Mouse (Mus musculus): Measurements from ENCODE around the gene Megf6. TPM values are rescaled to one million over a fixed set of nuclear protein-coding genes. Genes with fewer than 3 reads are reported as not detected.

Megf6 gene
- polyA plus RNA-seq, 1 experiment from 2014 or later, result 30.3 TPM

DNA sequence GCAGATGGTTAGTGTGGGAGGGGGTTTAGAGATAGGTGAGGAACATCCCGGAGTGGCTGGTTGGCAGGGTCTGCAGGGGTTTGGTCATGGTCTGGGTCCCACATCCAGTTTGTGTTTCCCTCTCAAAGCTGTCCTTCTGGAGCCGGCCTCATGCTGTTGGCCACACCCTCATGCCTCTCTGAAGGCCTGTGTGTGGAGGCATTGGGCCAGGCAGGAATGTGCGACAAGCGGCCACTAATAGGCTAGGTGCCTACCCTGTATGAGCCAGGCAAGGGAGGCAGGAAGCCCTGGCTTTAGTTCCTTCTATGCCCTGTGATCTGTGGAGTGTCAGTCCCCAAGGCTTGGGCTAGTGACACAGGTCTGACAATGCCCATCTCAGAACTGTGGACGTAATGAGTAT is 14.5 kb downstream of the Megf6 start:
- DNase-seq (ENCODE audit: low spot score) (no peak), ATAC-seq (ENCODE audit: insufficient number of reproducible peaks, low FRiP score, low TSS enrichment, low read depth) (no peak)
- H3K4me2 ChIP-seq (ENCODE audit: low read depth, severe bottlenecking), result no peak overlapping the region
- no peak overlapping the region for H3K27ac ChIP-seq (replicated peaks; ENCODE audit: low read depth, low read length)
- no peaks in the 10 kb centered on the region for H3K9me3 ChIP-seq (ENCODE audit: control insufficient read depth, low read length)
- H3K9ac ChIP-seq (ENCODE audit: low read length), result no peak overlapping the region
- H3K27me3 ChIP-seq (ENCODE audit: control insufficient read depth, insufficient read depth, low read length), result no peaks in the 10 kb centered on the region
- H3K36me3 ChIP-seq (ENCODE audit: control insufficient read depth, insufficient read depth, low read length), result no peaks in the 10 kb centered on the region; the same call in 1 of the 2 replicates
- WGBS, result 73% methylated on average over 5 of the region's 5 CpGs
- no peak overlapping the region for H3K4me3 ChIP-seq (ENCODE audit: low read depth, low read length)
- no peaks in the 10 kb centered on the region for H3K4me1 ChIP-seq (ENCODE audit: control insufficient read depth, insufficient read depth, low read length)

GRCm38 (mm10) chr4:154186002-154186537 is 15.5 kb downstream of the Megf6 start:
- H3K4me2 ChIP-seq (ENCODE audit: low read depth, severe bottlenecking), result no peak overlapping the region
- no peak overlapping the region for H3K9ac ChIP-seq (ENCODE audit: low read length)
- no peaks in the 10 kb centered on the region for H3K27me3 ChIP-seq (ENCODE audit: control insufficient read depth, insufficient read depth, low read length)
- WGBS, result 48% methylated on average over 11 of the region's 11 CpGs
- H3K36me3 ChIP-seq (ENCODE audit: control insufficient read depth, insufficient read depth, low read length), result no peaks in the 10 kb centered on the region; the same call in 1 of the 2 replicates
- H3K4me3 ChIP-seq (ENCODE audit: low read depth, low read length), result no peak overlapping the region
- ATAC-seq (ENCODE audit: insufficient number of reproducible peaks, low FRiP score, low TSS enrichment, low read depth), result no peak
- no peak for DNase-seq (ENCODE audit: low spot score)
- H3K9me3 ChIP-seq (ENCODE audit: control insufficient read depth, low read length), result no peaks in the 10 kb centered on the region
- no peaks in the 10 kb centered on the region for H3K4me1 ChIP-seq (ENCODE audit: control insufficient read depth, insufficient read depth, low read length)
- no peak overlapping the region for H3K27ac ChIP-seq (replicated peaks; ENCODE audit: low read depth, low read length)

- Histone ChIP-seq H3K9ac (ENCODE audit: low read length) (no peak overlapping the region), H3K4me2 (ENCODE audit: low read depth, severe bottlenecking) (no peak overlapping the region), H3K27ac (replicated peaks; ENCODE audit: low read depth, low read length) (no peak overlapping the region), H3K9me3 (ENCODE audit: control insufficient read depth, low read length) (no peaks in the 10 kb centered on the region), H3K4me1 (ENCODE audit: control insufficient read depth, insufficient read depth, low read length) (no peaks in the 10 kb centered on the region), H3K36me3 (ENCODE audit: control insufficient read depth, insufficient read depth, low read length) (no peaks in the 10 kb centered on the region), H3K4me3 (ENCODE audit: low read depth, low read length) (no peak overlapping the region), H3K27me3 (ENCODE audit: control insufficient read depth, insufficient read depth, low read length) (no peaks in the 10 kb centered on the region)
- DNase-seq (ENCODE audit: low spot score) (no peak), ATAC-seq (ENCODE audit: insufficient number of reproducible peaks, low FRiP score, low TSS enrichment, low read depth) (no peak)
- 85% methylated on average over 8 of the region's 8 CpGs for WGBS
These were observed 18.4 kb downstream of the Megf6 start for GRCm38 (mm10) chr4:154188948-154189347.

DNA sequence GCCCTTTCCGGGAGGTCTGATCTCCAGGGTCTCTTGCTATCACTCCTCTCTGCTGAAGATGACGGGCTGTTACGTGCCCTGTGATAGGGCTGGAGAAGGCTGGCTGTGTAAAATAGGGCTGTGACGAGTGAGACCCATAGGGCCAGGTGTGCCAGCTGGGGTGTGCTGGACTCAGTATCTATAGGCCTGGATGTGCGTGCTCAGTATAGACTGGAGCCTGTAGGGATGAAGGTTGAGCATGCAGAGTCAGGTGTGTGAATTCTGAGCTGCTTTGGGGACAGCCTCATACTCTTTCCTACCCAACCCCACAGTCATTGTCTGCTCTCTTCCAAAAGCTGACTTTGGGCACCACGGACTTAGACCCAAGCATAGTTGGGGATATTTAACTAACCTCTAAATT is 27.4 kb downstream of the Megf6 start:
- Histone ChIP-seq H3K36me3 (ENCODE audit: control insufficient read depth, insufficient read depth, low read length) (no peaks in the 10 kb centered on the region), H3K4me3 (ENCODE audit: low read depth, low read length) (no peak overlapping the region), H3K4me2 (ENCODE audit: low read depth, severe bottlenecking) (no peak overlapping the region), H3K4me1 (ENCODE audit: control insufficient read depth, insufficient read depth, low read length) (0 out of 2 replicates have a peak, but pooled peaks cover 3% of the 10 kb centered on the region), H3K9ac (ENCODE audit: low read length) (no peak overlapping the region), H3K9me3 (ENCODE audit: control insufficient read depth, low read length) (no peaks in the 10 kb centered on the region), H3K27me3 (ENCODE audit: control insufficient read depth, insufficient read depth, low read length) (no peaks in the 10 kb centered on the region), H3K27ac (replicated peaks; ENCODE audit: low read depth, low read length) (0 out of 2 replicates have a peak overlapping the region, but pooled peaks have one; percentile 21)
- ATAC-seq (ENCODE audit: insufficient number of reproducible peaks, low FRiP score, low TSS enrichment, low read depth) (no peak), DNase-seq (ENCODE audit: low spot score) (no peak)
- WGBS, result 76% methylated on average over 6 of the region's 6 CpGs

GRCm38 (mm10) chr4:154198377-154198961 is 27.9 kb downstream of the Megf6 start:
- no peaks in the 10 kb centered on the region for H3K9me3 ChIP-seq (ENCODE audit: control insufficient read depth, low read length)
- H3K4me1 ChIP-seq (ENCODE audit: control insufficient read depth, insufficient read depth, low read length), result 0 out of 2 replicates have a peak, but pooled peaks cover 3% of the 10 kb centered on the region
- 74% methylated on average over 7 of the region's 7 CpGs for WGBS
- DNase-seq (ENCODE audit: low spot score), result no peak
- no peak overlapping the region for H3K4me2 ChIP-seq (ENCODE audit: low read depth, severe bottlenecking)
- H3K36me3 ChIP-seq (ENCODE audit: control insufficient read depth, insufficient read depth, low read length), result no peaks in the 10 kb centered on the region
- H3K4me3 ChIP-seq (ENCODE audit: low read depth, low read length), result no peak overlapping the region
- no peak overlapping the region for H3K9ac ChIP-seq (ENCODE audit: low read length)
- no peak for ATAC-seq (ENCODE audit: insufficient number of reproducible peaks, low FRiP score, low TSS enrichment, low read depth)
- no peaks in the 10 kb centered on the region for H3K27me3 ChIP-seq (ENCODE audit: control insufficient read depth, insufficient read depth, low read length)
- 0 out of 2 replicates have a peak overlapping the region, but pooled peaks have one; percentile 21 for H3K27ac ChIP-seq (replicated peaks; ENCODE audit: low read depth, low read length)

GRCm38 (mm10) chr4:154201511-154201910 is 31.0 kb downstream of the Megf6 start:
- no peak overlapping the region for H3K4me3 ChIP-seq (ENCODE audit: low read depth, low read length)
- no peak overlapping the region for H3K4me2 ChIP-seq (ENCODE audit: low read depth, severe bottlenecking)
- H3K27ac ChIP-seq (replicated peaks; ENCODE audit: low read depth, low read length), result no peak overlapping the region
- no peaks in the 10 kb centered on the region for H3K9me3 ChIP-seq (ENCODE audit: control insufficient read depth, low read length)
- 72% methylated on average over 5 of the region's 5 CpGs for WGBS
- DNase-seq (ENCODE audit: low spot score) (no peak), ATAC-seq (ENCODE audit: insufficient number of reproducible peaks, low FRiP score, low TSS enrichment, low read depth) (no peak)
- no peaks in the 10 kb centered on the region for H3K36me3 ChIP-seq (ENCODE audit: control insufficient read depth, insufficient read depth, low read length)
- no peaks in the 10 kb centered on the region for H3K27me3 ChIP-seq (ENCODE audit: control insufficient read depth, insufficient read depth, low read length)
- H3K4me1 ChIP-seq (ENCODE audit: control insufficient read depth, insufficient read depth, low read length), result 0 out of 2 replicates have a peak, but pooled peaks cover 3% of the 10 kb centered on the region
- H3K9ac ChIP-seq (ENCODE audit: low read length), result no peak overlapping the region

GRCm38 (mm10) chr4:154204532-154204931 is 34.0 kb downstream of the Megf6 start:
- Histone ChIP-seq H3K4me3 (ENCODE audit: low read depth, low read length) (no peak overlapping the region), H3K9ac (ENCODE audit: low read length) (no peak overlapping the region), H3K36me3 (ENCODE audit: control insufficient read depth, insufficient read depth, low read length) (no peaks in the 10 kb centered on the region), H3K4me1 (ENCODE audit: control insufficient read depth, insufficient read depth, low read length) (no peaks in the 10 kb centered on the region), H3K27me3 (ENCODE audit: control insufficient read depth, insufficient read depth, low read length) (no peaks in the 10 kb centered on the region), H3K27ac (replicated peaks; ENCODE audit: low read depth, low read length) (no peak overlapping the region), H3K4me2 (ENCODE audit: low read depth, severe bottlenecking) (no peak overlapping the region), H3K9me3 (ENCODE audit: control insufficient read depth, low read length) (no peaks in the 10 kb centered on the region)
- ATAC-seq (ENCODE audit: insufficient number of reproducible peaks, low FRiP score, low TSS enrichment, low read depth) (no peak), DNase-seq (ENCODE audit: low spot score) (no peak)
- 79% methylated on average over 7 of the region's 7 CpGs for WGBS

- H3K27me3 ChIP-seq (ENCODE audit: control insufficient read depth, insufficient read depth, low read length), result no peaks in the 10 kb centered on the region
- no peak for DNase-seq (ENCODE audit: low spot score)
- no peak overlapping the region for H3K4me2 ChIP-seq (ENCODE audit: low read depth, severe bottlenecking)
- no peaks in the 10 kb centered on the region for H3K4me1 ChIP-seq (ENCODE audit: control insufficient read depth, insufficient read depth, low read length)
- WGBS, result 86% methylated on average over 5 of the region's 5 CpGs
- H3K4me3 ChIP-seq (ENCODE audit: low read depth, low read length), result no peak overlapping the region
- no peaks in the 10 kb centered on the region for H3K9me3 ChIP-seq (ENCODE audit: control insufficient read depth, low read length)
- ATAC-seq (ENCODE audit: insufficient number of reproducible peaks, low FRiP score, low TSS enrichment, low read depth), result no peak
- H3K36me3 ChIP-seq (ENCODE audit: control insufficient read depth, insufficient read depth, low read length), result no peaks in the 10 kb centered on the region
- H3K9ac ChIP-seq (ENCODE audit: low read length), result no peak overlapping the region
- H3K27ac ChIP-seq (replicated peaks; ENCODE audit: low read depth, low read length), result no peak overlapping the region
These were observed 34.9 kb downstream of the Megf6 start for GRCm38 (mm10) chr4:154205392-154205791.
